Mouse (Mus musculus) embryo, embryonic 10.5 days (tissue): Measurements from ENCODE around the gene 9430097D07Rik.

Source experiments
- DNase-seq: peaks from one replicate; pipeline ENCODE4 v3.0.0-alpha.2; 2015; ENCODE audit warnings: low spot score

Gene 9430097D07Rik

GRCm38 (mm10) chr2:32597248-32597647, 21.8 kb upstream of the 9430097D07Rik start:
- DNase-seq: no peak

- DNase-seq: no peak
Measured at GRCm38 (mm10) chr2:32596725-32597124, 21.2 kb upstream of the 9430097D07Rik start.

GRCm38 (mm10) chr2:32591249-32591648, 15.8 kb upstream of the 9430097D07Rik start:
- no peak for DNase-seq

- no peak for DNase-seq
Measured at GRCm38 (mm10) chr2:32590224-32590623, 14.7 kb upstream of the 9430097D07Rik start.

- DNase-seq: no peak
Measured at GRCm38 (mm10) chr2:32589213-32589795, 13.8 kb upstream of the 9430097D07Rik start.

GRCm38 (mm10) chr2:32587731-32588321, 12.3 kb upstream of the 9430097D07Rik start:
- DNase-seq: peak; percentile 29

- peak; percentile 96 for DNase-seq
Measured at GRCm38 (mm10) chr2:32586871-32587351, 11.4 kb upstream of the 9430097D07Rik start, which contains the start of gene St6galnac4. St6galnac4 (plus strand) TSS chr2:32587095.

GRCm38 (mm10) chr2:32585149-32585714, 9.7 kb upstream of the 9430097D07Rik start:
- DNase-seq: no peak

GRCm38 (mm10) chr2:32582830-32583799, 7.6 kb upstream of the 9430097D07Rik start:
- peak; percentile 95 for DNase-seq

GRCm38 (mm10) chr2:32581450-32582095, 6.1 kb upstream of the 9430097D07Rik start:
- DNase-seq: peak; percentile 81

GRCm38 (mm10) chr2:32578146-32579046, 2.9 kb upstream of the 9430097D07Rik start:
- DNase-seq: no peak

- DNase-seq: no peak
Measured at GRCm38 (mm10) chr2:32576532-32576931, 1.0 kb upstream of the 9430097D07Rik start.

GRCm38 (mm10) chr2:32574901-32575585, 441 bp downstream of the 9430097D07Rik start:
- DNase-seq: peak; percentile 80

- DNase-seq: no peak
Measured at GRCm38 (mm10) chr2:32574497-32574896, 987 bp downstream of the 9430097D07Rik start, which contains the start of gene Pip5kl1. Pip5kl1 (plus strand) TSS chr2:32574797.

GRCm38 (mm10) chr2:32572196-32572595, 3.3 kb downstream of the 9430097D07Rik start:
- DNase-seq: no peak

- peak; percentile 96 for DNase-seq
Measured at GRCm38 (mm10) chr2:32570698-32571494, 4.6 kb downstream of the 9430097D07Rik start, which contains the start of gene Dpm2. Dpm2 (plus strand) TSS chr2:32570858.

GRCm38 (mm10) chr2:32568941-32569340, 6.5 kb downstream of the 9430097D07Rik start:
- no peak for DNase-seq

- DNase-seq: no peak
Measured at GRCm38 (mm10) chr2:32568149-32568548, 7.3 kb downstream of the 9430097D07Rik start.

GRCm38 (mm10) chr2:32566536-32567063, 8.9 kb downstream of the 9430097D07Rik start:
- DNase-seq: peak; percentile 84
